ENCODE assay signal across 17 mouse cellular contexts in the genomic region with DNA sequence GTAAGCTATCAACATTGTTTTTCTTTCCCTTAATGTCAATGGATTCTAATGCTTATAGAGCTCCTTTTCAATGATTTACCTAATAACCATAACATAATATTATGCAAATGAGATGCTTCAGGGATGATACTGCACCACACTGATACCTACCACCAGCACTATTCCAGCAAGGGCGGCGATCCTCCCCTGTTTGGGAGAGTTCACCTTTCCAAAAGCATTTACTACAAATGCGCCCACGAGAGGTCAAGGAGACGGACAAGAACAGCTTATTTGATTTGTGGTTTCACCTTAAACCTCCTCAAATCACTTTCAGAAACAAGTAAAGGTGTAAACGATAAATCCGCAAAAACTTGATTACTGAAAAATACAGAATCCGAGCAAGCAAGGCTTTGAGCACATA. TPM values are rescaled to one million over a fixed set of nuclear protein-coding genes. Genes with fewer than 3 reads are reported as not detected.
DNase-seq lines count a peak whose midpoint lies in the region; ATAC-seq lines count a peak whose summit lies in the region.
"Had no signal": no experiment of that assay in that cellular context is flagged by ENCODE, and none has a peak within 500 bp of the region (broad histone marks: within the 10 kb centered on the region; RNA-seq: fewer than 3 reads in every experiment).

No protein-coding gene starts in this region.

- peaks cover 15% of the 10 kb centered on the region for H3K4me1 ChIP-seq in hindbrain, embryonic 15.5 days (replicated peaks)
- peaks cover 15% of the 10 kb centered on the region for H3K4me1 ChIP-seq in hindbrain, embryonic 13.5 days (replicated peaks)
- H3K4me1 ChIP-seq in neural tube, embryonic 15.5 days, result peaks cover 22% of the 10 kb centered on the region
- H3K4me1 ChIP-seq: intestine, embryonic 15.5 days had no signal

- ATAC-seq in hindbrain, embryonic 15.5 days (ENCODE audit: low FRiP score, low read depth), result no peak
- ATAC-seq in hindbrain, embryonic 13.5 days (ENCODE audit: low FRiP score), result no peak
- ATAC-seq in neural tube, embryonic 15.5 days (ENCODE audit: low FRiP score), result no peak
- ATAC-seq: forebrain, embryonic 13.5 days; intestine, embryonic 15.5 days had no signal

- no peaks in the 10 kb centered on the region for H3K9me3 ChIP-seq in hindbrain, embryonic 15.5 days
- H3K9me3 ChIP-seq in hindbrain, embryonic 13.5 days, result no peaks in the 10 kb centered on the region
- no peaks in the 10 kb centered on the region for H3K9me3 ChIP-seq in neural tube, embryonic 15.5 days (replicated peaks)
- H3K9me3 ChIP-seq: embryonic facial prominence, embryonic 13.5 days; forebrain, embryonic 13.5 days; heart, embryonic 12.5 days; intestine, embryonic 15.5 days; kidney, embryonic 15.5 days had no signal

- peak; percentile 63 for DNase-seq in cerebellum, adult 9-10 months
- DNase-seq in cerebellum, postnatal 4 days (ENCODE audit: low spot score in 2 of 2), result no peak
- no peak for DNase-seq in neural tube, embryonic 10.5 days (ENCODE audit: extremely low spot score, low spot score)
- DNase-seq in frontal cortex, postnatal 36 days (ENCODE audit: low spot score in 2 of 2), result no peak
- DNase-seq: adrenal gland, adult 2 months; adrenal gland, postnatal 25 days; gastrocnemius, postnatal 10 days; heart, adult 2 months; kidney, adult 18-20 months had no signal

- no peaks in the 10 kb centered on the region for H3K36me3 ChIP-seq in hindbrain, embryonic 15.5 days
- H3K36me3 ChIP-seq in hindbrain, embryonic 13.5 days, result no peaks in the 10 kb centered on the region
- no peaks in the 10 kb centered on the region for H3K36me3 ChIP-seq in neural tube, embryonic 15.5 days
- H3K36me3 ChIP-seq: embryonic facial prominence, embryonic 13.5 days; heart, embryonic 12.5 days; intestine, embryonic 15.5 days; kidney, embryonic 15.5 days had no signal

- H3K27ac ChIP-seq in hindbrain, embryonic 15.5 days (replicated peaks), result no peak overlapping the region
- H3K27ac ChIP-seq in hindbrain, embryonic 13.5 days, result no peak overlapping the region
- no peak overlapping the region for H3K27ac ChIP-seq in neural tube, embryonic 15.5 days (replicated peaks)
- H3K27ac ChIP-seq: embryonic facial prominence, embryonic 13.5 days; forebrain, embryonic 13.5 days; heart, adult 2 months; intestine, embryonic 15.5 days; kidney, embryonic 15.5 days had no signal

- WGBS in hindbrain, embryonic 15.5 days, result 89% methylated on average over 8 of the region's 8 CpGs
- 89% methylated on average over 8 of the region's 8 CpGs for WGBS in hindbrain, embryonic 13.5 days
- 85% methylated on average over 8 of the region's 8 CpGs for WGBS in neural tube, embryonic 15.5 days

- peaks cover 19% of the 10 kb centered on the region for H3K27me3 ChIP-seq in hindbrain, embryonic 15.5 days
- peaks cover 57% of the 10 kb centered on the region for H3K27me3 ChIP-seq in hindbrain, embryonic 13.5 days
- peaks cover 25% of the 10 kb centered on the region for H3K27me3 ChIP-seq in neural tube, embryonic 15.5 days (replicated peaks)

- H3K4me3 ChIP-seq in hindbrain, embryonic 15.5 days, result no peak overlapping the region
- no peak overlapping the region for H3K4me3 ChIP-seq in hindbrain, embryonic 13.5 days
- no peak overlapping the region for H3K4me3 ChIP-seq in neural tube, embryonic 15.5 days (replicated peaks)
- H3K4me3 ChIP-seq: forebrain, embryonic 13.5 days; heart, adult 2 months; heart, embryonic 12.5 days had no signal

- H3K9ac ChIP-seq in hindbrain, embryonic 15.5 days, result no peak overlapping the region
- H3K9ac ChIP-seq in hindbrain, embryonic 13.5 days, result no peak overlapping the region
- H3K9ac ChIP-seq in neural tube, embryonic 15.5 days (replicated peaks), result no peak overlapping the region
- H3K9ac ChIP-seq: embryonic facial prominence, embryonic 13.5 days; forebrain, embryonic 13.5 days; heart, embryonic 12.5 days; intestine, embryonic 15.5 days; kidney, embryonic 15.5 days had no signal

- 0 out of 2 replicates have a peak overlapping the region, but pooled peaks have one; percentile 2 for H3K4me2 ChIP-seq in hindbrain, embryonic 15.5 days
- no peak overlapping the region for H3K4me2 ChIP-seq in hindbrain, embryonic 13.5 days
- H3K4me2 ChIP-seq in neural tube, embryonic 15.5 days, result 0 out of 2 replicates have a peak overlapping the region, but pooled peaks have one; percentile 94
- H3K4me2 ChIP-seq: forebrain, embryonic 13.5 days had no signal

RNA-seq across cellular contexts. Expression of a gene that starts 4.5 kb away (rescaled TPM):
- 12.9 and 13.3 TPM in 2 replicates for polyA plus RNA-seq in hindbrain, embryonic 15.5 days (2015; fragmentation: Nextera tagmentation; extraction: Ambion mirVana)
- 7.9 and 8.1 TPM in 2 replicates for polyA plus RNA-seq in hindbrain, embryonic 13.5 days (2015; fragmentation: Nextera tagmentation; extraction: Ambion mirVana)
- 13.8 and 14.6 TPM in 2 replicates for polyA plus RNA-seq in neural tube, embryonic 15.5 days (2015; fragmentation: Nextera tagmentation; extraction: Ambion mirVana)
